Mouse (Mus musculus) cerebellum, adult 2 months (tissue): ENCODE results near the gene Vash2.

Source experiments
- CTCF ChIP-seq: fragments of 200-500 bp; IDR thresholded peaks from 2 replicates; pipeline ENCODE4 v1.5.1; 2011; ENCODE audit warnings: low read depth, mild to moderate bottlenecking, control low read depth, low read length, moderate library complexity, borderline replicate concordance; ENCODE audit not compliant: insufficient read depth
- POLR2A ChIP-seq: fragments of 200-500 bp; IDR thresholded peaks from 2 replicates; pipeline ENCODE4 v1.6.1; 2011; ENCODE audit warnings: low read length, control low read depth, borderline replicate concordance; ENCODE audit not compliant: insufficient read depth

DNA sequence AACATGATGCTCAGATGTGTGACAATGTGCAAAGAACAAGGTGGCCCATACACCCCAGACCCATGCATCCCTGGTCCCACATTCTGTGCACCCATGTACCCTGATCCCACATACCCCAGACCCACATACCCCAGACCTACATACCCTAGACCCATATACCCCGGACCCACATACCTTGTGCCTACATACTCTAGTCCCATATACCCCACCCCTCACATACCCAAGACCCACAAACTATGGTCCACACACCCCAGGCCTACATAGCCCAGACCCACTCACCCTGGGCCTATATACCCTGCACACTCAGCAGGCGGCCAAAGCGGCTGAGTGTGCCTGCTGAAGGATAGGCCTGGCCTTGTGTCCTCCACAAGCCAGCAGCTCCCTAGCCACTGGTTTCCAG is 16.3 kb downstream of the Vash2 start:
- no peak for TF ChIP-seq CTCF
- TF ChIP-seq POLR2A: no peak
